Mouse (Mus musculus) embryonic facial prominence, embryonic 10.5 days (tissue): ENCODE results near the gene Cttnbp2. TPM values are rescaled to one million over a fixed set of nuclear protein-coding genes. Genes with fewer than 3 reads are reported as not detected.

Source experiments
- DNase-seq: peaks from one replicate; pipeline ENCODE4 v3.0.0-alpha.2; 2017; ENCODE audit warnings: low spot score
- H3K27ac ChIP-seq: fragments of 300-500 bp; sonication (generic); replicated peaks from 2 replicates; pipeline ENCODE4 v1.5.1; 2016; ENCODE audit warnings: mild to moderate bottlenecking
- H3K27me3 ChIP-seq: fragments of 300-500 bp; sonication (generic); replicated peaks from 2 replicates; pipeline ENCODE4 v1.6.1; 2016; ENCODE audit warnings: low read depth, mild to moderate bottlenecking; ENCODE audit not compliant: poor library complexity, severe bottlenecking
- H3K36me3 ChIP-seq: fragments of 300-500 bp; sonication (generic); replicated peaks from 2 replicates; pipeline ENCODE4 v1.6.1; 2016; ENCODE audit warnings: mild to moderate bottlenecking, moderate library complexity
- H3K4me1 ChIP-seq: fragments of 300-500 bp; sonication (generic); 2 replicates; pipeline ENCODE4 v1.6.1; 2016
- H3K4me3 ChIP-seq: fragments of 300-500 bp; sonication (generic); 2 replicates; pipeline ENCODE4 v1.5.1; 2016; ENCODE audit warnings: mild to moderate bottlenecking, moderate library complexity
- H3K9me3 ChIP-seq: fragments of 300-500 bp; sonication (generic); 2 replicates; pipeline ENCODE4 v1.6.1; 2016; ENCODE audit warnings: mild to moderate bottlenecking
- WGBS: fragments of 180-500 bp; shearing (Covaris S2); methylation state at CpG from one replicate; pipeline ENCODE4 v1.1.7; 2016; 5-methylcytosine and 5-hydroxymethylcytosine counted together
- polyA plus RNA-seq: library from polyadenylated mRNA; unstranded; fragments of >200 nt; fragmentation: Nextera tagmentation; extraction: Ambion mirVana; gene quantifications from 2 replicates; pipeline ENCODE4 v1.2.1, GENCODE M21; 2016

Gene Cttnbp2
- polyA plus RNA-seq, 1 experiment from 2014 or later = 14.9 TPM

DNA sequence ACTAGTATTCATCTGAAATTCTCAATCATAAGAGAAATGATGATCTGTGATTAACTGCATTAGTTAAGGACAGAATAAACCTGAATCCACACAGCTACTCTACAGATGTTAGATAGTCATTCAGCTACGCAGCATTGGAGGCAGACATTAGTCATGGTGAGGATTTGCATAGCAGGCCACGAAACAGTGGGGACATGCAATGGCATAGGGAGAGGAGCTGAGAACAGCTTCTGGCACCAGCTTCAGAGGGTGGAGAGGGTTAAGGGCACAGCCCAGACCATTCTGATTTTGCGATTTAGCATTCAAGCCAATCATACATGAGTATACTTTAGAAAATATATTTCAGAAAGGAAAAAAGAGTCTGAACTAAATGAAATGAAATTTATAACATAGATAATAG, 84.6 kb downstream of the Cttnbp2 start:
- H3K27ac ChIP-seq = no peak overlapping the region
- no peaks in the 10 kb centered on the region for H3K9me3 ChIP-seq
- 0 out of 2 replicates have a peak, but pooled peaks cover 4% of the 10 kb centered on the region for H3K4me1 ChIP-seq
- no peak overlapping the region for H3K4me3 ChIP-seq
- H3K27me3 ChIP-seq = no peaks in the 10 kb centered on the region
- DNase-seq = no peak
- 75% methylated on average over 3 of the region's 3 CpGs for WGBS
- peaks cover 11% of the 10 kb centered on the region; the same call in 1 of the 2 replicates for H3K36me3 ChIP-seq

DNA sequence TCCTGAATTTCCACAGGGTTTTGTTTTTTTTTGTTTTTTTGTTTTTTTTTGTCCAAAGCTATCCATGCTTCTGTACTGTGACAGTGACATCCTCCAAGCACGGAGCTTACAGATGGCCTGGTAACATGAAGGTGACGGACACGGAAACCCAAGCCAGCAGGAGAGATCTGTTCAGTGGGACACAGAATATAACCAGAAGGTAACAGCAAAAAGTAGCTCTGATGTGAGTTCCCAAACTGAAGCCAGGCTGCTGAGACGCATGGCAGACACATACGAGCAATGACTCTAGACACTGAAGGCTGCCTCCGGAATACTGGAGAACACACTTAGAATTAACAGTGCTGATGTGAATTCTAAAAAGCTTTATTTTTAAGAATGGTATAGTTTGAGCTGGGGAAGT, 89.8 kb downstream of the Cttnbp2 start:
- no peak for DNase-seq
- Histone ChIP-seq H3K36me3 (no peaks in the 10 kb centered on the region), H3K4me1 (peaks cover 4% of the 10 kb centered on the region; the same call in 1 of the 2 replicates), H3K27ac (no peak overlapping the region), H3K27me3 (no peaks in the 10 kb centered on the region), H3K4me3 (no peak overlapping the region), H3K9me3 (no peaks in the 10 kb centered on the region)
- 88% methylated on average over 6 of the region's 6 CpGs for WGBS

- H3K27me3 ChIP-seq = no peaks in the 10 kb centered on the region
- no peak overlapping the region for H3K27ac ChIP-seq
- no peaks in the 10 kb centered on the region for H3K36me3 ChIP-seq
- DNase-seq = no peak
- WGBS = 82% methylated on average over 3 of the region's 3 CpGs
- no peaks in the 10 kb centered on the region for H3K9me3 ChIP-seq
- H3K4me3 ChIP-seq = no peak overlapping the region
- peaks cover 4% of the 10 kb centered on the region; the same call in 1 of the 2 replicates for H3K4me1 ChIP-seq
These were observed 90.3 kb downstream of the Cttnbp2 start for GRCm38 (mm10) chr6:18424367-18424766.

DNA sequence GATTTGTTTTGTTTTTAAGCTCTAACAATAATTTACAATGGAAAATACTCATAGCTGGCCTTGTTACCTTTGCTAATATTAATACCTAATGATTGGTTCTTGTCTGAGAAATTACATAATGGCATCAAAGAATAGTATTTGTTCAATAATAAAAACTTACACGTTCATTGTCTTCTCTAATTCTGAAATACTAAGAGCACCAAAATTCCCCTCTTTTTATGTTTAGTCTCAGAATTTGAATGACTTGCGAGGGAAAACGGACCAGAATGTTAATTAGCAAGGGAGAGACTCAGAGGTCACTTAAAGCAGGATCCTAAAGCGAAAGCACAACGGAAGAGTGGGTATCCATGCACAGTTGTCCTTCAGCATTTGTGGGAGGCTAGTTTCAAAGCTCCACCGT, 91.5 kb downstream of the Cttnbp2 start:
- Histone ChIP-seq H3K4me1 (peaks cover 4% of the 10 kb centered on the region; the same call in 1 of the 2 replicates), H3K9me3 (no peaks in the 10 kb centered on the region), H3K36me3 (no peaks in the 10 kb centered on the region), H3K4me3 (no peak overlapping the region), H3K27me3 (no peaks in the 10 kb centered on the region), H3K27ac (no peak overlapping the region)
- no peak for DNase-seq
- 80% methylated on average over 6 of the region's 6 CpGs for WGBS

DNA sequence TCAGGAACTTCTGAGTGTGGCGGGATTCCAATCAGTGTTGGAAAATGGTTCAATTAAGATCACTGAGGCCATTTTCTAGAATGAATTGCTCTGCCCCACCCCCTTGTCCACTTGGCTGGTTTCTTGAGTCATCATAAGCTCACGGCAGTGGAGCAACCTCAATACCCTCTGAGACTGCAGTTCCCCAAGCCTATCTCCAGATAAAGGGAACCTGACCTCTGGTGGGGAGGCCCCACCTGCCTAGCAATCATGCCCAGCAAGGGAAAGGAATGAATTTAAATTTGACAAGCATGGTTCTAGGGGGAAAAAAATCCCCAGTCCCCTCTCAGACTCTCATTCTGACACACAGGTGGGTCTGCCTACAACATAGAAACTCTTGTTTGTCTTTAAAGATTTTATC, 93.1 kb downstream of the Cttnbp2 start:
- WGBS = 70% methylated on average over 2 of the region's 2 CpGs
- DNase-seq = no peak
- H3K27me3 ChIP-seq = no peaks in the 10 kb centered on the region

DNA sequence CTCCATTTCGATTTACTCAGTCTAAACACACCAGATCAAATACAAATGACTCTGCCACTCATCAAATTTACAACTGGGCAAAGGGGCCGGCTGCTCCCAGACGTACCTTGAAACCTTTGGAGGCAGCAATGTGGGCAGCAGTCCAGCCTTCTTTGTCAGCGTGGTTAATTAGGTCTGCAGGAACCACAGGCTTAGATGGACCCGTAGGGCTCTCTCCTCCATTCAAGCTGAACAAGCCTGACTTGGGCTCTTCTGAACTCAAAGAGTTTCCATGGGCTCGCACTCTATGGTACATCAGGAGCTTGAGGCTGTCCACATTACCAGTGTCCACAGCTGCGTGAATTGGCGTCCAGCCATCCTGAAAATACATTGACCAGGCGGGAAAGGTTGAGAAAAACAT, 94.0 kb downstream of the Cttnbp2 start:
- Histone ChIP-seq H3K4me3 (no peak overlapping the region), H3K4me1 (peaks cover 4% of the 10 kb centered on the region; the same call in 1 of the 2 replicates), H3K9me3 (no peaks in the 10 kb centered on the region), H3K27ac (no peak overlapping the region), H3K36me3 (no peaks in the 10 kb centered on the region), H3K27me3 (no peaks in the 10 kb centered on the region)
- 83% methylated on average over 9 of the region's 9 CpGs for WGBS
- DNase-seq = no peak

More for the DNA sequence above, 93.1 kb downstream of the Cttnbp2 start:
- H3K4me1 ChIP-seq = peaks cover 4% of the 10 kb centered on the region; the same call in 1 of the 2 replicates
- H3K36me3 ChIP-seq = no peaks in the 10 kb centered on the region
- H3K9me3 ChIP-seq = no peaks in the 10 kb centered on the region
- H3K4me3 ChIP-seq = no peak overlapping the region
- no peak overlapping the region for H3K27ac ChIP-seq

DNA sequence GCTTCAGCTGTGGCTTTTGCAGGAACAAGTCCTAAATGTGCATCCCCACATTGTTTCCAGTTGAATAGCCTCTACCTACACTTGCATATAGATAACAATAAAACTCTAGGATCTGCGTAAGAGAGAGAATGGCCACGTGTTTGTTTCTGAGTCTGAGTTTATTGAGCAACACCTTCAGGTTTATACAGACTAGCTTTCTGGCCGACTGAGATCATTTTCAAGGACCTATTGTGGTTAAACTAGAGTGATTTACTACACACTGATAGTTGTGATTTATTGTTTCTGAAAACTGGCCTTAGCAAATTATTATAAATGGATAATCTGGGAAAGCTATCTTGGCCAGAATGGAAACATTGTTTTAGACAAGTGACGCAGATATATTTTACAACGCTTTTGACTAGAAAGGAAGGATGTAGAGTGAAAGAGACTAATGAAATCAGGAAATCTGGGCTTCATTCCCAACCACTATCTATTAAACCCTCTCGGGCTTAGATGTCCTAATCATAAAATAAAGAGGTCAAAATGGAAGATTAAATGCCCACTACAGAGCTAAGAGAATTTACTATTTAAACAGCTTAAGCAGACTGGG, 96.7 kb downstream of the Cttnbp2 start:
- H3K4me3 ChIP-seq = no peak overlapping the region
- DNase-seq = no peak
- no peaks in the 10 kb centered on the region for H3K27me3 ChIP-seq
- 86% methylated on average over 6 of the region's 6 CpGs for WGBS
- H3K9me3 ChIP-seq = no peaks in the 10 kb centered on the region
- H3K27ac ChIP-seq = no peak overlapping the region
- peaks cover 4% of the 10 kb centered on the region; the same call in 1 of the 2 replicates for H3K4me1 ChIP-seq
- no peaks in the 10 kb centered on the region for H3K36me3 ChIP-seq

DNA sequence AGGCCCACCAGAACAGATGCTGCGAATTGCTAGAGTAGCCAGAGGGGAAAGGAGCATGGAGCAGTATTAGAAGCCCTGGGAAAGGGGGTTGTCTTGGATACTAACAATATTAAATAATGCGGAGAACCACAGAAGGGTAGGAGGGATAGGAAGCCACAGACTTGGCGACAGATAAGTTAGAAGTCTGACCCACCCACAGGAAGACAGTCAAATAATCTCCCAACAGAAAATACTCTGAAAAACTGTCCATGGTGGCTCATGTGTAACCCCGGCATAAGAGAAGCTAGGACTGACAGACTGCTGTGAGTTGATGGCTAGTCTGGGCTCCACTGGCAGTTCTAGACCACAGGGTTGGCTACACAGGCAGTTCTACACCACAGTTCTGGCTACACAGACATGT, 98.7 kb downstream of the Cttnbp2 start:
- WGBS = 87% methylated on average over 4 of the region's 4 CpGs
- H3K9me3 ChIP-seq = no peaks in the 10 kb centered on the region

DNA sequence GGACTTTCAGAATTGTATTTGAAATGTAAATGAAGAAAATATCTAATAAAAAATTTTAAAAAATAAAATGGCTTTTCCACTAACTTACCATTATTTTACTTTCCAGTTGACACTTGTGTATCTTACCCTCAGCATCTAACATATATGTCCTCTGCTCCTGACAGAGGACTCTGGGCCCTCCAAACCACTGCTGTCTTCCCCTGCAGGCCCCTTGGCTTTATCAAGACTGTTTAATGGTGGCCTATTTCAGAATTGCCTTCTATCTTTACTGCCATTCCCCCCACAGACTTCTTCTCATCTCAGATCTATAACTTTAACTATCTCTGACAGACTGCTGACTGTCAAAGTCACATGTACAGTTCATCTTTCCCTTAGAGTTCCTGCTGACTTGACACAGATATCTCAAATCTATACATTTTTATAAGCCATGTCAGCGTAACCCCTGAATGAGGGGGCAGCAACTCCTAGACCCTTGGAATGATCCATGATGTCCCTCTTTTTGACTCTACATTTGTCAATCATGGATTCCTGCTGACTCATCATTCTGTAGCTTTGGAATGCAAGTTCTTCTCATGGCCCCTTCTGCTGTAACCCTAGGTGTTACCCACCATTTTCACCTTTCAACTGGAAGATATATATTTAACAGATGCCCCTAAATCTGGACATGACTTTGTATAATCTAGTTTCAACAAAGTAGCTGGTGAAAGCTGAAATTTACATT, 103.0 kb downstream of the Cttnbp2 start:
- Histone ChIP-seq H3K27ac (no peak overlapping the region), H3K36me3 (no peaks in the 10 kb centered on the region; the same call in 1 of the 2 replicates), H3K9me3 (no peaks in the 10 kb centered on the region), H3K27me3 (no peaks in the 10 kb centered on the region), H3K4me3 (no peak overlapping the region), H3K4me1 (no peaks in the 10 kb centered on the region)
- DNase-seq = no peak
- 98% methylated on average over 1 of the region's 1 CpGs for WGBS

More for the DNA sequence above, 98.7 kb downstream of the Cttnbp2 start:
- H3K36me3 ChIP-seq = no peaks in the 10 kb centered on the region
- H3K27ac ChIP-seq = no peak overlapping the region
- H3K4me3 ChIP-seq = no peak overlapping the region
- H3K4me1 ChIP-seq = no peaks in the 10 kb centered on the region
- DNase-seq = no peak
- H3K27me3 ChIP-seq = no peaks in the 10 kb centered on the region

GRCm38 (mm10) chr6:18408445-18408844, 106.2 kb downstream of the Cttnbp2 start:
- H3K36me3 ChIP-seq = peaks cover 9% of the 10 kb centered on the region; the same call in 1 of the 2 replicates
- no peak overlapping the region for H3K4me3 ChIP-seq
- H3K27me3 ChIP-seq = no peaks in the 10 kb centered on the region
- no peaks in the 10 kb centered on the region for H3K9me3 ChIP-seq
- no peak overlapping the region for H3K27ac ChIP-seq
- no peaks in the 10 kb centered on the region for H3K4me1 ChIP-seq
- 95% methylated on average over 7 of the region's 7 CpGs for WGBS
- DNase-seq = no peak

GRCm38 (mm10) chr6:18401066-18401674, 113.5 kb downstream of the Cttnbp2 start:
- Histone ChIP-seq H3K4me3 (no peak overlapping the region), H3K9me3 (no peaks in the 10 kb centered on the region), H3K4me1 (0 out of 2 replicates have a peak, but pooled peaks cover 3% of the 10 kb centered on the region), H3K36me3 (peaks cover 20% of the 10 kb centered on the region; the same call in 1 of the 2 replicates), H3K27me3 (no peaks in the 10 kb centered on the region), H3K27ac (no peak overlapping the region)
- DNase-seq = no peak
- whole genome bisulfite sequencing = 85% methylated on average over 1 of the region's 1 CpGs

DNA sequence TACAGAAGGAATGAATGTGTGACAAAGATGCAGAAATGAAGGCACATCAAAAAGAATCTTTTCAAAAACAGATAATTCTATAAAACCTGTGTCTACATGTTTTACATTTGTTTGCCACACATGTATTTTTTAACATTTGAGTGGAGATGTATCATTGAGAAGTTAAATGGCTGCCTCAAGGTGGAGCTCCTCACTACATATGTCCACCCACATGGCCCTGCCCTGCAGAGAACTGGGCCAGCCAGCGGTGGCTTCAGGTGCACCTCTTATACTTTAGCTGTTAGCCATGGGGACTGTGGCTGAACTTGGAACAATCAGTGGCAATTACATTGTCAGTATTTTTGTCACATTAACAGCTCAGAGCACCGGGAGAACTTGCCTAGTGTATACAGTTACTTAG, 133.3 kb downstream of the Cttnbp2 start:
- 72% methylated on average over 2 of the region's 2 CpGs for WGBS
- Histone ChIP-seq H3K4me3 (no peak overlapping the region), H3K36me3 (peaks cover 10% of the 10 kb centered on the region), H3K4me1 (peaks cover 7% of the 10 kb centered on the region; the same call in 1 of the 2 replicates), H3K27me3 (no peaks in the 10 kb centered on the region), H3K27ac (no peak overlapping the region), H3K9me3 (no peaks in the 10 kb centered on the region)
- no peak for DNase-seq
